Mouse (Mus musculus): ENCODE data around the gene Pcsk7. TPM values are rescaled to one million over a fixed set of nuclear protein-coding genes. Genes with fewer than 3 reads are reported as not detected.

The Pcsk7 gene
- polyA plus RNA-seq, 1 experiment from 2014 or later, result 19.7 TPM

DNA sequence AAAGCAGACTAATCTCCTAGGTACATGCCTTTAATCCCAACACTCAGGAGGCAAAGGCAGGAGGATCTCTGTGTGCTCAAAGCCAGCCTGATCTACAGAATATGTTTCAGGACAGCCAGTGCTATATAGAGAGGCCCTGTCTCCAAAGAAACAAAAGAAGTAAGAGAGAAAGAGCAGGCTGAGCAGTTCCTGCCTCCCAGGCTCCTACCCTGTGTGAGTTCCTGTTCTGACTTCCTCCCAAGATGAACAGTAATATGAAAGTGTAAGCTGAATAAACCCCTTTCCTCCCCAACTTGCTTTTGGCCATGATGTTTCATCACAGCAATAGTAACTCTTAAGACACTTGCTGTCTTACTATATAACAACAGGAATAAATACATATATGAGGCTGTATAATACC, 12.6 kb upstream of the Pcsk7 start:
- no peak for TF ChIP-seq EP300 (optimal IDR thresholded peaks at IDR 0.05)
- no peak for TF ChIP-seq CTCF (IDR thresholded peaks at IDR 0.05; ENCODE audit: low read depth)
- Histone ChIP-seq H3K27ac (replicated peaks) (no peak overlapping the region), H3K27me3 (ENCODE audit: control insufficient read depth, insufficient read depth, low read length) (no peaks in the 10 kb centered on the region), H3K9me3 (ENCODE audit: control insufficient read depth, low read length) (no peaks in the 10 kb centered on the region), H3K36me3 (ENCODE audit: control insufficient read depth, insufficient read depth, low read length) (peaks cover 24% of the 10 kb centered on the region), H3K9ac (ENCODE audit: low read length) (no peak overlapping the region), H3K4me2 (replicated peaks; ENCODE audit: low read depth) (no peak overlapping the region), H3K4me3 (ENCODE audit: low read depth, low read length) (no peak overlapping the region), H3K4me1 (replicated peaks; ENCODE audit: control insufficient read depth, insufficient read depth) (no peaks in the 10 kb centered on the region)
- DNase-seq (ENCODE audit: low spot score) (no peak), ATAC-seq (ENCODE audit: low FRiP score, low TSS enrichment) (no peak)

DNA sequence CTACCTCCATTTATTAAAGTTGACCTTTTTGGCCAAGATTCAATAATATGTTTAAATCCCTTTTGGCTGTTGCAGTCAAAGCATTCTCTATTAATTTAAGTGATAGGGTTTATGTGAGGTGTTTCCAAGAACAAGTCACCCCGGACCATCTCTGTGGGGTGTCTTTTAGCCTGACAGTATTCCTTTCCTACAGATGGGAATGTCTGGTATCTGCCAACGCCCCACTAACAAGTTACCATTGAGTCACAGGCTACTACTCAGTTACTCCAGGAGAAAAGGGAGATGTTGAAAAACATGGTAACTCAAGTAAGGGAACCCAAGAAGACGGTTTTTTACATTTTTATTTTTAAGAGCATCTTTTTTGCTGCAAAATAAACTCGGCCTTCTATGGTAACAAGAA, 1.1 kb upstream of the Pcsk7 start:
- DNase-seq (ENCODE audit: low spot score), result no peak
- peak overlapping the region; percentile 94; the same call in 1 of the 2 replicates for H3K9ac ChIP-seq (ENCODE audit: low read length)
- TF ChIP-seq CTCF (IDR thresholded peaks at IDR 0.05; ENCODE audit: low read depth), result no peak
- no peak for TF ChIP-seq EP300 (optimal IDR thresholded peaks at IDR 0.05)
- no peaks in the 10 kb centered on the region for H3K9me3 ChIP-seq (ENCODE audit: control insufficient read depth, low read length)
- WGBS, result 54% methylated on average over 4 of the region's 4 CpGs
- peak overlapping the region; percentile 80 for H3K4me2 ChIP-seq (replicated peaks; ENCODE audit: low read depth)
- no peak for ATAC-seq (ENCODE audit: low FRiP score, low TSS enrichment)
- no peak overlapping the region for H3K27ac ChIP-seq (replicated peaks)
- H3K27me3 ChIP-seq (ENCODE audit: control insufficient read depth, insufficient read depth, low read length), result no peaks in the 10 kb centered on the region
- H3K4me3 ChIP-seq (ENCODE audit: low read depth, low read length), result peak overlapping the region; percentile 89
- peaks cover 4% of the 10 kb centered on the region; the same call in 1 of the 2 replicates for H3K36me3 ChIP-seq (ENCODE audit: control insufficient read depth, insufficient read depth, low read length)
- no peaks in the 10 kb centered on the region; the same call in 1 of the 2 replicates for H3K4me1 ChIP-seq (replicated peaks; ENCODE audit: control insufficient read depth, insufficient read depth)

DNA sequence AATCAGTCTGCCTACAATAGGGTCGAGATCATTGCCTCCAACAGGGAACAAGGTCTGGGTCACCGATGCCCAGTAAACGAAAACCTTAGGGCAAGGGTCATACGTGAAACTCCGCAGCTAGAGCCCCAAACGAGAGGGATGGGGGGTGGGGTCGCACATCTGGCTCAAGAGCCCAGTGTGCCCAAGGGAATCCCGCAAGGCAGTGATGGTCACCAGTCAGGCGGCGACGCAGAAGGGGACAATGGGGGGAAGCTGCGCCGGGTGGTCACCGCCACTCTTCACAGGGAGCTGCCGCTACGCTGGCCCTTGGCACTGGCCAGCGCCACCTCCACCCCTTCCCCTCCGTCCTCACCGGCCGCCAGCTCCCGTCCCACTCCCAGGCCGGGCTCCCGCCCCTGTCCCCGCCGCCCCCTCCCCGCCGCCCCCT, 473 bp upstream of the Pcsk7 start:
- Histone ChIP-seq H3K36me3 (ENCODE audit: control insufficient read depth, insufficient read depth, low read length) (peaks cover 4% of the 10 kb centered on the region; the same call in 1 of the 2 replicates), H3K4me2 (replicated peaks; ENCODE audit: low read depth) (peak overlapping the region; percentile 80), H3K4me1 (replicated peaks; ENCODE audit: control insufficient read depth, insufficient read depth) (no peaks in the 10 kb centered on the region; the same call in 1 of the 2 replicates), H3K9ac (ENCODE audit: low read length) (peak overlapping the region; percentile 94), H3K4me3 (ENCODE audit: low read depth, low read length) (peak overlapping the region; percentile 89), H3K9me3 (ENCODE audit: control insufficient read depth, low read length) (no peaks in the 10 kb centered on the region), H3K27ac (replicated peaks) (peak overlapping the region; percentile 99), H3K27me3 (ENCODE audit: control insufficient read depth, insufficient read depth, low read length) (no peaks in the 10 kb centered on the region)
- TF ChIP-seq EP300 (optimal IDR thresholded peaks at IDR 0.05), result no peak
- no peak for TF ChIP-seq CTCF (IDR thresholded peaks at IDR 0.05; ENCODE audit: low read depth)
- DNase-seq (ENCODE audit: low spot score) (no peak), ATAC-seq (ENCODE audit: low FRiP score, low TSS enrichment) (peak; percentile 16)
- 1% methylated on average over 19 of the region's 27 CpGs for WGBS

DNA sequence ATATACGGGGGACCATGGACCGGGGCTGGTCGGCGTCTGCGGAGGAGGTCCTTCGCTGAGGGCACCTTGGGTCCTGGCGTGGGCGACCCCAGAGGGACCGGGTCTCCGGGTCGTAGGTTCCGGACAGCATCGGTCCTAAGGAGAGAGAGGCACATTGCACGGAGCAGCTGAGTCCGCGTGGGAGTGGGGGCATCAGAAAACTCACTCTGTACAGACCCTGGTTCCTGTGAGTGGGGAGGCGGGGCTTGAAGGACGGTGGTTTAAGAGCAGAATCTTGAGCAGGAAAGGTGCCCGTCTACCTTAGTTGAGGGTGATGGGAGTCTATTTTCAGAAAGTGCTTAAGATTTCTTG, 756 bp downstream of the Pcsk7 start:
- Histone ChIP-seq H3K27me3 (ENCODE audit: control insufficient read depth, insufficient read depth, low read length) (no peaks in the 10 kb centered on the region), H3K9me3 (ENCODE audit: control insufficient read depth, low read length) (no peaks in the 10 kb centered on the region), H3K9ac (ENCODE audit: low read length) (peak overlapping the region; percentile 94), H3K36me3 (ENCODE audit: control insufficient read depth, insufficient read depth, low read length) (peaks cover 9% of the 10 kb centered on the region), H3K4me2 (replicated peaks; ENCODE audit: low read depth) (peak overlapping the region; percentile 80), H3K4me1 (replicated peaks; ENCODE audit: control insufficient read depth, insufficient read depth) (no peaks in the 10 kb centered on the region; the same call in 1 of the 2 replicates), H3K4me3 (ENCODE audit: low read depth, low read length) (peak overlapping the region; percentile 89), H3K27ac (replicated peaks) (peak overlapping the region; percentile 99)
- no peak for TF ChIP-seq CTCF (IDR thresholded peaks at IDR 0.05; ENCODE audit: low read depth)
- no peak for TF ChIP-seq EP300 (optimal IDR thresholded peaks at IDR 0.05)
- no peak for DNase-seq (ENCODE audit: low spot score)
- ATAC-seq (ENCODE audit: low FRiP score, low TSS enrichment), result no peak; the same call in 1 of the 2 replicates
- WGBS, result under 1% methylated on average over 19 of the region's 19 CpGs

DNA sequence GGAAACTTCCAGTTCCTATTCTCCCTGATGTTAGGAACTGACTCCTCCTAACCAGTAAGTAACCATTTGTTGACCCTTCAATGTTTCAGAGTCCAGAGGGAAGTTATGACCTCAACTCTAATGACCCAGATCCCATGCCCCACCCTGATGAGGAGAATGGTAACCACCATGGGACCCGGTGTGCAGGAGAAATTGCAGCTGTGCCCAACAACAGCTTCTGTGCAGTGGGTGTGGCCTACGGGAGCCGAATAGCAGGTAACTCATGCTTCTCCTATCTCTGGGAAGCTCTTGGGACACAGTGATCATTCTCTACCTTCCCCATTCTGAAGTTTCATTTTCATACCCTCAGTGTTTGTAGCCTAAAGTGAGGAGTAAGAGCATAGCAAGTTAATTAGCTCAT, 4.7 kb downstream of the Pcsk7 start:
- H3K4me3 ChIP-seq (ENCODE audit: low read depth, low read length), result no peak overlapping the region
- no peaks in the 10 kb centered on the region for H3K9me3 ChIP-seq (ENCODE audit: control insufficient read depth, low read length)
- H3K27ac ChIP-seq (replicated peaks), result no peak overlapping the region
- H3K4me1 ChIP-seq (replicated peaks; ENCODE audit: control insufficient read depth, insufficient read depth), result no peaks in the 10 kb centered on the region
- peaks cover 26% of the 10 kb centered on the region for H3K36me3 ChIP-seq (ENCODE audit: control insufficient read depth, insufficient read depth, low read length)
- H3K9ac ChIP-seq (ENCODE audit: low read length), result no peak overlapping the region
- no peak for ATAC-seq (ENCODE audit: low FRiP score, low TSS enrichment)
- 80% methylated on average over 3 of the region's 3 CpGs for WGBS
- no peak overlapping the region for H3K4me2 ChIP-seq (replicated peaks; ENCODE audit: low read depth)
- no peak for DNase-seq (ENCODE audit: low spot score)
- TF ChIP-seq CTCF (IDR thresholded peaks at IDR 0.05; ENCODE audit: low read depth) (no peak), EP300 (optimal IDR thresholded peaks at IDR 0.05) (no peak)
- no peaks in the 10 kb centered on the region for H3K27me3 ChIP-seq (ENCODE audit: control insufficient read depth, insufficient read depth, low read length)

DNA sequence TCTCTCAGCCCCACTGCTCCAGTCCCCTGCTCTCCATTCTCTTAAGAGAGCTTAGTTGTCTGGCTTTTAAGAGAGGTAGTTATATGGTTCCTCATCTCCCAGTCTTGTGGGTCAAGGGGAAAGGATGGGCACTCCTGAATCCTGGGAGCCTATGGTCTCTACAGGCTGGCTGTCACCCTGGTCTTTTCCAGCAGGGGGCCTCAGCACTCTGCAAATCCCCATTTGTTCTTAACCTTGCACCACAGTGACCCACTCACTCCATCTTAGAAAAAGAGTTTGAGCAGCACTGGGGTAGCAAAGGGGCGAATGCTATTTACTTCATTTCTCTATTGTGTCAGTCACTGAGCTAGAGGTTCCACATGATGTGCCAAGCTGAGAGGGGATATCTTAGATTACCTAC, 5.4 kb downstream of the Pcsk7 start:
- H3K4me2 ChIP-seq (replicated peaks; ENCODE audit: low read depth), result no peak overlapping the region
- H3K27ac ChIP-seq (replicated peaks), result no peak overlapping the region
- no peak overlapping the region for H3K4me3 ChIP-seq (ENCODE audit: low read depth, low read length)
- H3K4me1 ChIP-seq (replicated peaks; ENCODE audit: control insufficient read depth, insufficient read depth), result no peaks in the 10 kb centered on the region
- WGBS, result 27% methylated on average over 1 of the region's 1 CpGs
- H3K9me3 ChIP-seq (ENCODE audit: control insufficient read depth, low read length), result no peaks in the 10 kb centered on the region
- DNase-seq (ENCODE audit: low spot score) (peak; percentile 71), ATAC-seq (ENCODE audit: low FRiP score, low TSS enrichment) (no peak; the same call in 1 of the 2 replicates)
- no peak overlapping the region for H3K9ac ChIP-seq (ENCODE audit: low read length)
- H3K36me3 ChIP-seq (ENCODE audit: control insufficient read depth, insufficient read depth, low read length), result peaks cover 26% of the 10 kb centered on the region
- H3K27me3 ChIP-seq (ENCODE audit: control insufficient read depth, insufficient read depth, low read length), result no peaks in the 10 kb centered on the region
- no peak for TF ChIP-seq EP300 (optimal IDR thresholded peaks at IDR 0.05)
- TF ChIP-seq CTCF (IDR thresholded peaks at IDR 0.05; ENCODE audit: low read depth), result peak; percentile 85

Data from stomach, postnatal 0 days (tissue).